Mouse (Mus musculus): Measurements from ENCODE around the gene Mtif3. TPM values are rescaled to one million over a fixed set of nuclear protein-coding genes. Genes with fewer than 3 reads are reported as not detected.

Mtif3 gene
- 18.9 TPM for polyA plus RNA-seq (2014; fragmentation: Illumina TruSeq; extraction: RNeasy Lipid Tissue Mini Kit (QIAGEN cat#74804); ENCODE audit: low read depth, low replicate concordance)

GRCm38 (mm10) chr5:146963118-146963936 lies at the start of gene Mtif3:
Gene Mtif3 (minus strand): TSS chr5:146963800.

GRCm38 (mm10) chr5:146948508-146949088 lies 15.0 kb downstream of the Mtif3 start, which contains the start of gene Gtf3a:
Gene Gtf3a (plus strand): TSS chr5:146948657.

Other genes starting within 250 kb of the Mtif3 start
- gene Usp12, start 168.8 kb downstream of the Mtif3 start, polyA plus RNA-seq (2014; fragmentation: Illumina TruSeq; extraction: RNeasy Lipid Tissue Mini Kit (QIAGEN cat#74804); ENCODE audit: low read depth, low replicate concordance), result 31.1 TPM
- 988 TPM for gene Rpl21, start 130.9 kb downstream of the Mtif3 start, polyA plus RNA-seq (2014; fragmentation: Illumina TruSeq; extraction: RNeasy Lipid Tissue Mini Kit (QIAGEN cat#74804); ENCODE audit: low read depth, low replicate concordance)
- 19.6 TPM for gene Rasl11a, start 118.7 kb downstream of the Mtif3 start, polyA plus RNA-seq (2014; fragmentation: Illumina TruSeq; extraction: RNeasy Lipid Tissue Mini Kit (QIAGEN cat#74804); ENCODE audit: low read depth, low replicate concordance)
- gene Gtf3a, start 15.1 kb downstream of the Mtif3 start, polyA plus RNA-seq (2014; fragmentation: Illumina TruSeq; extraction: RNeasy Lipid Tissue Mini Kit (QIAGEN cat#74804); ENCODE audit: low read depth, low replicate concordance), result 37.3 TPM
- 12.5 TPM for gene Lnx2, start 112.8 kb upstream of the Mtif3 start, polyA plus RNA-seq (2014; fragmentation: Illumina TruSeq; extraction: RNeasy Lipid Tissue Mini Kit (QIAGEN cat#74804); ENCODE audit: low read depth, low replicate concordance)
- 136 TPM for gene Polr1d, start 113.2 kb upstream of the Mtif3 start, polyA plus RNA-seq (2014; fragmentation: Illumina TruSeq; extraction: RNeasy Lipid Tissue Mini Kit (QIAGEN cat#74804); ENCODE audit: low read depth, low replicate concordance)
- not detected for gene Gsx1, start 224.9 kb upstream of the Mtif3 start, polyA plus RNA-seq (2014; fragmentation: Illumina TruSeq; extraction: RNeasy Lipid Tissue Mini Kit (QIAGEN cat#74804); ENCODE audit: low read depth, low replicate concordance)

All from adipose tissue, adult 10 weeks (tissue).